Mouse (Mus musculus) adrenal gland, postnatal 36 days (tissue): ENCODE measurements around the gene Dnm2. TPM values are rescaled to one million over a fixed set of nuclear protein-coding genes. Genes with fewer than 3 reads are reported as not detected.
A peak's percentile ranks its signal among the peaks of the same experiment; 100 is the strongest.

ENCODE experiments used
- DNase-seq, 2 experiments: peaks; one replicate each; pipeline ENCODE4 v3.0.0; 2021; ENCODE audit warnings: mixed read lengths in 1 of 2
- total RNA-seq, 2 experiments: library from RNA; stranded (reverse); gene quantifications; 2 replicates each; pipeline ENCODE4 v1.2.3; 2021

Gene Dnm2
- total RNA-seq, 2 experiments from 2014 or later: 99.8 to 102 TPM

DNA sequence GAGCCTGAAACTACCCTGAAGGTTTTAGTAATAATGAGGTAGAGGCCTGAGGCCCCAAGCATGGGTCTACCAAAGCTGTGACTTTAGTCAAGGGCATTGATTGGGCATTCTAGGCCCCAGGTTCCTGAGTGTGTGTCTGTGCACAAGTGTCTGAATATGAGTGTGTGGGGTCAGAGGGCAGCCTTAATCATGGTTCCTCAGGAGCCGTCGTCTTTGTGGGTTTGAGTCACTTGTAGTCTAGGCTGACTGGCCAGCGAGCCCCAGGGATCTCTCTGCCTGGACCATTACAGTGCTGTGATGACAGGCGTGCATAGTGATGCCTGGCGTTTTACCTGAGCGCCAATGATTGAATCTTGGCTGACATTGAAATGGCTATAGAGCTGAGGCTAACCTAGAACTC lies 3.5 kb downstream of the Dnm2 start:
- DNase-seq: no peak

DNA sequence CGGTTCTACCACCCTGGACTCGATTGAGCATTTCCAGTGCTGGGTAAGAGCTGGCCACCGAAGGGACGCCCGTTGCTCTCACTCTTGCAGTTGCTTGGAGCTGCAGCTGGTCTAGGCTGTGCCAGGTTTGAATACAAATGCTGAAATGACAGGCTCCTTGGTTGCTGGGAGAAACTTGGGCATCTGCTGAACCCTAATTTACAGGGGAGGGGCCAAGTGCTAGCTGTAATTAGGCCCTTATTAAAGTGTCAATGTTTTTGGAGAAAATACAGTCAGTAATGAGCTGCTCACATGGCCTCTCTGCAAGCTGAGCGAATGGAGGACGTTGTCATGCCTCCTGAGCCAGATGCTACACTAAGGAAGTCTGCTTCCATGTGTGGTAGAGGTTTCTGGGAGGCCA lies 6.0 kb downstream of the Dnm2 start:
- DNase-seq: no peak

- DNase-seq: no peak
These were observed 7.4 kb downstream of the Dnm2 start for GRCm38 (mm10) chr9:21432066-21432465.

DNA sequence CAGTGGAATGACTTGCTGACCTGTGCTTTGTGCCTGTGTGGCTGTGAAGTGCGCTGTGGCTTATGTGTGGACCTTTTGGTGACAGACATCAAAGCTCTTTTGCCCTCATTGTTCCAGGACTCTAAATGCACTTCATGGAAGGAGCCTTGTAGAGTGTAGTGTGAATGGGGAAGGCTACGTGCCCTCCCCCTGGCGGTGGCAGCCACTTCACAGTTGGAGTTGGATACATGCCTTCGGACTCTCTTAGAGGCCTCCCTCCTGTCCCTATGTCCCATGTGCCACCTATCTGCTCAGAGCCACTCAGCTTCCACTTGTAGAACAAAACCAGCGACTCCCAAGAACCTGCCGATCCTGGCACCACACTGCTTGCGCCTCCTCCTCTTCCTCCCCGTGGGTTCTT lies 9.1 kb downstream of the Dnm2 start:
- no peak for DNase-seq

- DNase-seq: no peak
These were observed 9.7 kb downstream of the Dnm2 start for GRCm38 (mm10) chr9:21434410-21434809.

GRCm38 (mm10) chr9:21435777-21436635 lies 11.3 kb downstream of the Dnm2 start:
- peak; percentile 45 to 51 for DNase-seq

DNA sequence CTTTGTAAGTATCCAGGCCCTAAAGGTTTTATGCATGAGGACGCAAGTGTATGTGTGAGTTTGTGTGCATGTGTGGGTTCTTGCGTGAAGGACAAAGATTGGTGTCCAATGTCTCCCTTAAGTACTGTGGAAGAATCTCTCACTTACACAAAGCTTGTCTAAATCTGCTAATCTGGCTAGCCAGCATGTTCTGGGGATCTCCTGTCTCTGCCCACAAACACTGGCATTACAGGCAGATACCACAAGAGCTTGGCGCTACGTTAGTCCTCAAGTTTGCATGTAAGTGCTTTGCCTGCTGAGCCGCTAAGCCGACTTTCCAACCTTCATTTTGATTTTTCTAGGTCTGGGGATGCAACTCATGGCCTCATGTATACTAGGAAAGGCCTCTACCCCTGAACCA lies 12.9 kb downstream of the Dnm2 start:
- no peak for DNase-seq

- no peak for DNase-seq
These were observed 13.5 kb downstream of the Dnm2 start for GRCm38 (mm10) chr9:21438219-21438618.

- DNase-seq: no peak
These were observed 14.7 kb downstream of the Dnm2 start for GRCm38 (mm10) chr9:21439456-21439855.

- no peak for DNase-seq
These were observed 15.2 kb downstream of the Dnm2 start for GRCm38 (mm10) chr9:21439914-21440313.

DNA sequence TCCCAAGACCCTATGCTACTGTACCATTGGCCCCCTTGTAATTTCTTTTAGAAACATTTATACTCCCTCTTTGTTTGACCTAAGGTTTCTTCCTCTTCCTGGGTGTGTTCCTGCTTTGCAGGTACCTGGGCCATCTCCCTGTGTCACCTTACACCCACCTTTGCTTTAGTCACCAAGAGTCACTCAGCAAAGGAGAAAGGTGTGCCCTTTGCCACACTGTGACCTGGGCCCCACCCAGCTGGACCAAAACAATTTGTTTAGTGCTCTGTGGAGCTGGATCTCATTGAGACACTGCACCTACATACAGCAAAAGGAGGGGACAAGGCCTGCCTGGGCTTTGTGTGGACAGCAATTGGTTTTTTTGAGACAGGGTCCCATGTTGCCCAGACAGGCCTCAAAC lies 15.7 kb downstream of the Dnm2 start:
- DNase-seq: no peak

DNA sequence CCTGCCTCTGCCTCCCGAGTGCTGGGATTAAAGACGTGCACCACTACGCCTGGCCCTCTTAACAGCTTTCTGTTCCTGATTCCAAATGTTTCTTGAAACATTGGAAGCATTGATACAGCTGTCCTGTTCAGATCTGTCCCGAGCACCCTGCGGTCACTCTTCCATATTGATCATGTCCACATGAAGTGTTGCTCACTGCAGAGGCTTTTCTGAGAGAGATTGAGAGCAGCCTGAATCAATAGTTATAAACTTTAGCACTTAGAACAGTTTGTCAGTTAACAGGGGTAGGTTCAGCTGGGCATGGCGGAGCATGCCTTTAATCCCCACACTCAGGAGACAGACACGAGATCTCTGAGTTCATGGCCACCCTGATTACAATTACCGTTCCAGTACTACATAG lies 19.1 kb downstream of the Dnm2 start:
- DNase-seq: no peak

DNA sequence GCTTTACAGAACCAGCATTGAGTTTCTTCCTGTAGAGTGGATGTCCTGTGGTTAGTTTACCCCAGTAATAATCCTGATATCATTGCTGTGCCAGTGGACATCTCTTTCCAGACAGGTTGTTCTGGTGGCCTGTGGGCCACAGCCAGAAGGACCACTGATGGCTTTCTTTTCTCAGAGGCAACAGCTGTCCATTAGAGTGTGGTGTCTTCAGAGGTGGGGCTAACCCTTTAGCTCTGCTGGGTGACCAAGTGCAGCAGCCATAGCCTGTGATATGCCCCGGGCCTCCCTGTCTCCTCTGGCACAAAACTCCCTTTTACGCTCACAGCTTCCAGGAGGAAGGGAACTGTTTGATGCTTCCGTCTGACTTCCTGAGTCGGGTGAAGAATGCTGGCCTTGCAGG lies 19.9 kb downstream of the Dnm2 start:
- DNase-seq: no peak

- no peak for DNase-seq
These were observed 20.5 kb downstream of the Dnm2 start for GRCm38 (mm10) chr9:21445081-21445744.

GRCm38 (mm10) chr9:21447778-21448177 lies 23.1 kb downstream of the Dnm2 start:
- no peak for DNase-seq

- DNase-seq: no peak
These were observed 25.0 kb downstream of the Dnm2 start for GRCm38 (mm10) chr9:21449710-21450109.

- DNase-seq: peak; percentile 37 to 43
These were observed 25.6 kb downstream of the Dnm2 start for GRCm38 (mm10) chr9:21450270-21450669.

GRCm38 (mm10) chr9:21451391-21451790 lies 26.7 kb downstream of the Dnm2 start:
- DNase-seq: no peak

GRCm38 (mm10) chr9:21451870-21452269 lies 27.2 kb downstream of the Dnm2 start:
- no peak for DNase-seq

DNA sequence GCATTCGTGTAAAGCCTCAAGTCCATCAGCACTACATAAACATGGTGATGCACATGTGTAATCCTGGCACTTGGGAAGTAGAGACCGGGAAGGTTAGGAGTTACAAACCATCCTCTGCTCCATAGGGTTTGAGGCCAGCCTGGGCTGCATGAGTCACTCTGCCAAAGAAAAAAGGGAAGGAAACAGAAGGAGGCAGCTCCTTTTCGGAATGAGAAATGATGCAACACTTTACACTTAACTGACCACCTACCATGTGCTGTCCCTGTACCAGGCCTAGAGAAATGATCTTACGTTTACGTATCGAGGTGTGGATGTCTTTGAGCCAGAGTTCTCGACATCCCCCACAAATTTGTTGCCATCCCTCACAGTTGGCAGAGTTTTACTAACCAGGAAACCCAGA lies 28.3 kb downstream of the Dnm2 start:
- DNase-seq: no peak

DNA sequence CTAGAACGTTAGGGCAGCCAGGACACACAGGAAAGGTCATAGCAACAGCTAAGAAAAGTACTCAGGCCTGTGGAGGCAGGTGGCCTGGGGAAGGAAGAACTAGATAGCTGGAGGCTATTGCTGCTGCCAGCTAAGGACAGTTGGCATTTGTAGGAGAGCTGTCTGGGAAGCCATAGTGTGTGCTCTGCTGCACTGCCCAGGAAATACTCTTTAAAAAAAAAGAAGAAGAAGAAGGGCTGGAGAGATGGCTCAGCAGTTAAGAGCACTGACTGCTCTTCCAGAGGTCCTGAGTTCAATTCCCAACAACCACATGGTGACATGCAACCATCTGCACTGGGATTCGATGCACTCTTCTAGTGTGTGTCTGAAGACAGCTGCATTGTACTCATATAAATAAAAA lies 28.8 kb downstream of the Dnm2 start:
- DNase-seq: no peak

GRCm38 (mm10) chr9:21454556-21454955 lies 29.8 kb downstream of the Dnm2 start:
- peak; percentile 29 to 46 for DNase-seq

DNA sequence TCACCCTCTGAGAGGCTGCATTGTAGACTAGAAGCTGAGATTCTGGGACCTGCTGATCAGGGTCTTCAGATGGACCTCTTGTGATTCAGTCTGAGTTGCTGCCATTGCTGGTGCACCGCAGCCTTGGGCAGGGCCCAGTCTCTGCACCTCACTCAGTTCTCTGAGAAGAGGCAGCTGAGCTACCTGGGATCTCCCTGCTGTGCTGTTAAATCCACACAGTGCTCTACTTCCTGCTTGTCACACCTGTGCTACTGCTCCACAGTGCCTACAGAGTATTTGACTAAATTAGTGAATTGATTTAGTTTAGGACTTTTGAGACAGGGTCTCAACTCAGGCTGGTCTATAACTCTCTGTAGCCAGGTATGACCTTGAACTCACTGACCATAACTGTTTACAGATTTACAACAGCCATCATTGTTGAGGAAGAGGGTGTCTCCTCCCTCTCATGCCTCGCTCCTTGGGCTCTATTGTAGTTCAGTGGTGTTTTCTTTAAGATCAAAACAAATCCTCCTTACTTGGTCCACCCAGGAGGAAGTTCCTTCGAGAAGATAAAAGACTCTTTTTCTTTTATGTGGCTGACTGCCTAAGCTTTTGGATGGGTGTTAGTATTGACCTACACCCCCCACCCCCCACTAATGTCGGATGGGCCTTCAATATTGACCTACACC lies 30.5 kb downstream of the Dnm2 start:
- DNase-seq: no peak
